Mouse (Mus musculus): ENCODE results near the gene Dnah7c.
"Not testable (repeated sequence)": the region's sequence is repeated elsewhere in the genome, so short reads cannot be mapped to it uniquely, and the experiment has no call there.

DNA sequence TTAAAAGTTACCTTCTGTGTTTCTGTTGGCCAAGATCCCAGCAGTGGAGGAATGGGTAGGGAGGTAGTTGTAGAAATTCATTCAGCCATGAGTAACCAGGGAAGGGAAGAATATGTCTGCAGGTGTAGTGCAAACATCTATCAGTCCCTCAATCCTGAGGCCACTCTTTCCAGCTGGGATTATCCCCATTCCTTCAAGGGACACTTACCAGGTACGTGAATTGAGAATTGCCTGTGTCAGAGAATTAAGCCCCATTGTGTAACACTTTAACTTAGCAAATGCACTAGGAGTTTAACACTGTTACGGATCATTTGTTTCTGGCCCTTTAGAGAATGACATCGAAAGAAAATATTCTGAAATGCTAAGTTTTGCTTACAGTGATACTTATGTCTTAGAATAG, 304.3 kb downstream of the Dnah7c start:
- not testable (repeated sequence) for TF ChIP-seq POLR2A (IDR thresholded peaks at IDR 0.05; ENCODE audit: borderline replicate concordance, extremely low read depth, insufficient read depth, insufficient read length, poor library complexity, severe bottlenecking); CTCF (IDR thresholded peaks at IDR 0.05; ENCODE audit: borderline replicate concordance, extremely low read depth, insufficient read depth, insufficient read length)

Data from brain, embryonic 14.5 days (tissue).